Mouse (Mus musculus) cerebellum, adult 9-10 months (tissue): ENCODE results near the gene Ccpg1.

Experiments
- DNase-seq: peaks from one replicate; pipeline ENCODE4 v3.0.0; 2022

Ccpg1 gene

GRCm38 (mm10) chr9:73048927-73049326 is 63.7 kb downstream of the Ccpg1 start:
- no peak for DNase-seq

DNA sequence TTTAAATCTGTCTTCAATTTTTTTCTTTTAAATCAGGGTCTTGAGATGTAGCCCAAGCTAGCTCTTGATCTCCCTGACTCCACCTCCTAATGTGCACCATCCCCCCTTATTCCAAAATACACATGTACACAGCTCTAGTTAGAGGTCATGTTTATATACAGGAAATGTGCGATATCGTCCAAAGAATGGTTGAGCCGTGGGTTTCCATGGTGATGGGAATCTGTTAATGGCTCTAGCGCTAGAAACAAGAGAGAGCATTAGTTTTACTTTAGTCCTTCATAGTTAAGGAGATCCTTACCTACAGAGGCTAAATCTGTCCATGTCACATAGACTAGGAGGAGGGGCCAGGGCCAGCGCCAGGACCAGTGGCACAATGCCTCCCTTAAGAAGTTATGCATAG is 64.6 kb downstream of the Ccpg1 start:
- no peak for DNase-seq

GRCm38 (mm10) chr9:73050606-73051005 is 65.4 kb downstream of the Ccpg1 start:
- no peak for DNase-seq

- no peak for DNase-seq
Measured at GRCm38 (mm10) chr9:73055441-73055911, 70.2 kb downstream of the Ccpg1 start.

GRCm38 (mm10) chr9:73059224-73059623 is 74.0 kb downstream of the Ccpg1 start:
- DNase-seq: no peak

GRCm38 (mm10) chr9:73063621-73064290 is 78.5 kb downstream of the Ccpg1 start:
- no peak for DNase-seq
